Mouse (Mus musculus): ENCODE results near the gene Tiam1. TPM values are rescaled to one million over a fixed set of nuclear protein-coding genes. Genes with fewer than 3 reads are reported as not detected.

The Tiam1 gene
- total RNA-seq, 2 experiments from 2014 or later, result 4.7 to 7.1 TPM

DNA sequence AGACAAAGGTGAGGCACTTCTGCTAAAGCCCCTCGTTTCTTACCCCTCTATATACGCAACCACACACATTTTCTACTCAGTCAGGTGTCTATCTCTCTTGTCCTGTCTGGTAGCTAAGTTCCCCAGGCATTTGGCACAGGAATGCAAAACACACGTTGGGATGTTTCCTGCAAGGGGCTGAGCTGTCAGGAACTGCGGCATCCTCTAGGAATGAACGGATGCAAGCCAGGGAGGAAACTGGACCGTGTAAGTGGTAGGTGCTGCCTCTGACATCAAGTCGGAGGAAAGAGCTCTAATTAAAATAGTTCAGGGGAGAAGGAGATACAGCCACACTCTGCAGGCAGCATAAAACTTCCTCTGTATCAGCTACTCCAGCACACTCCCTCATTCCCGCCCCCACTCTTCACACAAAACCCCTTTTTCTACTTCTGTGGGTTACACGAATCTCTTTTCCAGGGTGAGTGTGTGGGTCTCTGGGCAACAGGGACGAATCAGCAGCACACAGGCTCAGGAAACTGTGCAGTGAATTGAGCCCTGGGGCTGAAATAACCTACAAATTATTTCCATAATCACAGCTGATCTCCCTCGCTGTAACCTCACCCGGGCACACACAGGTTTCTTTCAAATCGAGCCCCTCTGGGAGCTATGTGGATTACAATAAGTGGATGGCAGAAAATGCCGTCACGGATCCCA, 269.4 kb downstream of the Tiam1 start:
- no peak for DNase-seq
- intact Hi-C loops (cut with DNase I; ENCODE audit: low total_unique reads), result no loop called here

- intact Hi-C loops (cut with DNase I; ENCODE audit: low total_unique reads), result no loop called here
- no peak for DNase-seq
Observed at GRCm38 (mm10) chr16:89872011-89872942, 271.3 kb downstream of the Tiam1 start.

DNA sequence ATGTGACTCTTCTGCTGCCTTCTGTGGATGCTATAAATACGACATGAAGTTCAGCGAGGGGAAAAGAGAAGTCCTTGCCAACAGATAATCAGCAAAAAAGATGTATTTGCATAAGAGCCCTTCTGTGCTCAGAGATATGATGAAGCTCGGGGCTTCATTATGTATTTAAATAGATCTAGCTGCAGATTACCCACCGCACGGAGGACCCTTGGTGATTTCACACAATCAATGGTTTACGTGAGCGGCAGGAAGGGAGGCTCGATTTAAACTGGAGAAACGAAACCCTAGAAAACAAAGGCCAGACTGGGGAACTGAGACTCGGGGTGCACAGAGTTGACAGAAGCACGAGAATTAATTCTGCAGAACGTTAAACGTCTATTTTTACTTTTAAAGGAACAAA, 272.2 kb downstream of the Tiam1 start:
- intact Hi-C loops (cut with DNase I; ENCODE audit: low total_unique reads), result no loop called here
- no peak for DNase-seq

DNA sequence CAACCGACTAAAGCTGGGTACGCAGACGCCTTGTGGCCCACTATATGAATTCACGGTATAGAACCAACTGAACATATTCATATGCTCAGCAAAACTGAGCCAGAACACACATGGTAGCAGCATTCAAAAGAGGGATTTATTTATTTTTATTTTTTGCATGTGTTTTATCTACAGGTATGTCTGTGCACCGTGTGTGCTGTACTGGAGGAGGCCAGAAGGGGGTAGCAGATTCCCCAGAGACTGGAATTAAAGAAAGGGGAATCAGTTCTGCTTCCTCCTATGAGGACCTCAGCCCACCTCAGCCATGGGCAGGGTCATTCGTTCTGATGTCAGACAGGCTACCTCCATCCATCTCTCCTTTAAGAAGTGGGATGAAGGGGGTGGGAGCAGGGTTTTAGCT, 273.5 kb downstream of the Tiam1 start:
- DNase-seq, result no peak
- intact Hi-C loops (cut with DNase I; ENCODE audit: low total_unique reads), result no loop called here

GRCm38 (mm10) chr16:89868502-89868901, 275.1 kb downstream of the Tiam1 start:
- intact Hi-C loops (cut with DNase I; ENCODE audit: low total_unique reads), result no loop called here
- DNase-seq, result no peak

DNA sequence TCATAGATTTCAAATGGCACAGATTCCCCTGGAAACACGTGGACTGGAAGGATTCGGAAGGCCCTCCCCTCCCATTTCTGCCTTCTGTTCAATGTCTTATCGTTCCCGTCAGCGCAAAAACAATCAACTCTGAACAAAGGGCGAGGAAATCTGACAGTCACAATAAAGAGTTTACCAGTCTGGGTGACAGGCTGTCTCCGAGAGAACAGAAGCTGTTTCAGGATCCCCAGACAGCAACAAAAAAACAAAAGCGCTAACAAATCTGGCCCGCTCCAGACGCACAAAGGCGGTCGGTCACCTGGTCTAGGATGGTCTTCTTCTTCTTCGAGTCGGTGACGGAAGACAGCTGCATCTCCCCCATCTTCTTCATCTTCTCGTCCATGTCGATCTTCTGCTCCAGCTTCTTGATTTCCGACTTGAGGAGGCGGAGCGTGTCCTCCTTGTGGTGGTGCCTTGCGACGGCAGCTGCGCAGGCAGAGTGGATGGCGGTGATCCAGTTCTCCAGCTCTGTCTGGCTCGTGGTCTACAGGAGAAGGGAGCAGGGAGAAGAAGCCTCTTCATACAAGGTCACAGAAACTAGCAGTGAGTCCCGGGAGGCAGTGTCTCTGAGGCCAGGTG, 276.2 kb downstream of the Tiam1 start:
- intact Hi-C loops (cut with DNase I; ENCODE audit: low total_unique reads), result no loop called here
- no peak for DNase-seq

DNA sequence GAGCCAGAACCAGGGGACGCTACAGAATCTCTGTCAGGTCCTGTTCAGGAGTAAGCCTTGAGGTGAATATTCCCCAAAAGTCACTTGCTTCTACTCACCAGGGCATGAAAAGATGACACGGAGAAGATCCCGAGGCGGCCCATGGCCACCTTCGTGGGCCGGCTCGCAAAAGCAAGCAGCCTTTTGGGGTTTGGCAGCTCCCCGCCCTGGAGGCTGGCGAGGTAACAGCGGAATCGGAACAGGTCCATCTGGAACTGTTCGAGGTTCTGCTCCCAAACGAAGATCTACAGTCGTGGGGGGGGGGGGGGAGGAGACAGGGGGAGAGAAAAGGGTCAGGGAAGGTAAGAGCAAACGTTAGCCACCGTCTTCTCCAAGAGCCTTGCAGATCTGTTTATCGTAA, 278.4 kb downstream of the Tiam1 start:
- intact Hi-C loops (cut with DNase I; ENCODE audit: low total_unique reads), result no loop called here
- no peak for DNase-seq

GRCm38 (mm10) chr16:89864710-89865109, 278.9 kb downstream of the Tiam1 start:
- intact Hi-C loops (cut with DNase I; ENCODE audit: low total_unique reads), result no loop called here
- no peak for DNase-seq

DNA sequence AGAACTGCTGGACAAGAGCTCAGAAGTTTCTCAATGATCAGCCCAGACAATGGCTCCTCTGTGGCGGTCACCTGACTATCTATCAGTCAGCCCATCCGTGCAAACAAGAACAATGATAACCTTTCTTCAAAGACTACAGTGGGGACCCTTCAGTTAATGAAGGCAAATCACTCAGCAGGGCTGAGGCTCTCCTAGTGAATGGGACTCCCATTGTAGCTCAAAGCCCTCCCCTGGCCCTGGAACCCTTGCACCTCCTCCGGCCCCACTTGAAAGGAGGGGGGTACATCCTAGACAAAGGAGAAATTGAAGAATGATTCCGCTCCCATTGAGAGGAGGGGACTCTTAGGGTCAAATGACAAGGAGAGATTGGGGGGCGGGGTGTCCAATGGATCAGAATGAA, 280.3 kb downstream of the Tiam1 start:
- intact Hi-C loops (cut with DNase I; ENCODE audit: low total_unique reads), result no loop called here

GRCm38 (mm10) chr16:89861531-89861930, 282.0 kb downstream of the Tiam1 start:
- intact Hi-C loops (cut with DNase I; ENCODE audit: low total_unique reads), result no loop called here
- DNase-seq, result no peak

More for the DNA sequence above, 280.3 kb downstream of the Tiam1 start:
- no peak for DNase-seq

DNA sequence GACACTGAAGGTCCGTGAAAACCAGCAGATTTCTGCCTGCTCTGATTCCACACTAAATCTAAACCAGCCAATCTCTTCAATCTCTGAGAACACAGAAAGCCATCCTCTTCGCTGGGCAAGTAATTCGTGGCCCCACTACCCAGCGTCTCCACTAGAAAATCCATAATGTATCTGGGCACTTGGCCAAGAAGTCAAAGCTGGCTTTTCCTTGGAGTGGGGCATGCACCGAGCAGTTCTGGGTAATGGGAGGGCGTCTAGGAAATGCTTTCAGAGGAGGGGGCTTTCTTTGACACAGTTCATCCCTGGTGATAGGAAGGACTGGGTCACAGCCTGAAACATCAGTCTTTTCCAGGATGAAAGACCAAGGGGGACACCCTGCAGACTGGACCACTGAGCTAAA, 282.9 kb downstream of the Tiam1 start:
- intact Hi-C loops (cut with DNase I; ENCODE audit: low total_unique reads), result no loop called here
- no peak for DNase-seq

- DNase-seq, result no peak
- intact Hi-C loops (cut with DNase I; ENCODE audit: low total_unique reads), result no loop called here
Observed at GRCm38 (mm10) chr16:89857666-89858065, 285.9 kb downstream of the Tiam1 start.

GRCm38 (mm10) chr16:89854731-89855130, 288.8 kb downstream of the Tiam1 start:
- no peak for DNase-seq
- intact Hi-C loops (cut with DNase I; ENCODE audit: low total_unique reads), result no loop called here

DNA sequence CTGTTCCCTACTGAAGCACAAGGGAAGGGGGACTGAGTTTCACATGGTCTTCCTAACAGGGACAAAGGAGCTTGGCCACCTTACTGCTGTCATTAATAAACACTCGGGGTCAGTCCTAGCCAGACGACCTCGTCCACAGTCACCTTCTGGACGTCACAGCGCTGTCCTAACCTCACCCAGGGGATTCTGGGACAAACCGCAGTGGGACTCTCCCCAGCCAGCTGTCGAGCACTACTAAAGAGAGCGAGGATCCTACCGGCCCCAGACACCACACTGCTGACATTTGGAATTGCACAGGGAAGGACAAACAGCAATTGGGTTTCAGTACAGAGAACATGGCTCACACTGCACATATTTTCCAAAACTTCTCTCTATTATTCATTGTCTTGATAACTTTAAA, 292.2 kb downstream of the Tiam1 start:
- no peak for DNase-seq
- intact Hi-C loops (cut with DNase I; ENCODE audit: low total_unique reads), result no loop called here

- DNase-seq, result no peak
- intact Hi-C loops (cut with DNase I; ENCODE audit: low total_unique reads), result loop anchor here (5.0 kb wide), 1 partner anchor 318 kb away; no protein-coding TSS in a partner anchor
Observed at GRCm38 (mm10) chr16:89848651-89849597, 294.6 kb downstream of the Tiam1 start.

- no peak for DNase-seq
- intact Hi-C loops (cut with DNase I; ENCODE audit: low total_unique reads), result loop anchor here (5.0 kb wide), 1 partner anchor 319 kb away; no protein-coding TSS in a partner anchor
Observed at GRCm38 (mm10) chr16:89848179-89848578, 295.4 kb downstream of the Tiam1 start.

- intact Hi-C loops (cut with DNase I; ENCODE audit: low total_unique reads), result loop anchor here (5.0 kb wide), 1 partner anchor 322 kb away; no protein-coding TSS in a partner anchor
- DNase-seq, result no peak
Observed at GRCm38 (mm10) chr16:89845461-89845860, 298.1 kb downstream of the Tiam1 start.

- intact Hi-C loops (cut with DNase I; ENCODE audit: low total_unique reads), result no loop called here
- peak; percentile 23 for DNase-seq
Observed at GRCm38 (mm10) chr16:89844580-89844979, 299.0 kb downstream of the Tiam1 start.

DNA sequence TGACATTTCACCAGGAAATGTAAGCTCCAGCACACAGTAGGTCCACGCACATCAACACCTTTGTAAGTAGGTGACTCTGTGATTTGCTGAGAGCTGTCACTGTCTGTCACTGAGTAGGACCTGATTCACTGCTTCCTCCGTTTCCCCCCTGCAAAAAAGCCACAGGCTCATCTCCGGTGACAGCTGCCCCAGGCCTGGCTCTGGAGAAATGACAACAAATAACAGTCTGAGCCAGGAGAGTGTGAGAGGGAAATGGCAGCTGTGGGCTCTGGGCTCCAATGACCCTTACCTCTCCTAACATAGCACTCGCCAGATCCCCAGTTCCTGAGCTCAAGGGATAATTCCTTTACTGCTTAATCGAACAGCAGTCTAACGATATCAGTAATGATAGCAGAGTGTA, 301.7 kb downstream of the Tiam1 start:
- intact Hi-C loops (cut with DNase I; ENCODE audit: low total_unique reads), result no loop called here
- no peak for DNase-seq

Measured in gastrocnemius, postnatal 14 days (tissue).